Mouse (Mus musculus): Measurements from ENCODE around the gene Rpl23. TPM values are rescaled to one million over a fixed set of nuclear protein-coding genes. Genes with fewer than 3 reads are reported as not detected.

Gene Rpl23
- polyA plus RNA-seq, 1 experiment from 2014 or later: 457 TPM

DNA sequence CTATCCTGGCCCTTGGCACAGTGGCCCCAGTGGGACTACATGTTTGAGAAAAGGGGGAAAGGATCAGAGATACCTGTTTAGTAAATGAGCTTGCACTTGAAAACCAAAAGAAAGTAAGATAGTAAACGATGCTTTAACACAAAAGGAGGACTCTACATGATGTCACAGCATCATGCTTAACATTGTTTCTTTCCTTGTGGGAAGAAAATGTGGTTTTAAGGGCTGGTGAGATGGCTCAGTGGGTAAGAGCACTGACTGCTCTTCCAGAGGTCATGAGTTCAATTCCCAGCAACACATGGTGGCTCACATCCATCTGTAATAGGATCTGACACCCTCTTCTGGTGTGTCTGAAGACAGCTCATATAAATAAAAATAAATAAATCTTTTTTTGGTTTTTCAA lies 24.1 kb downstream of the Rpl23 start:
- no peaks in the 10 kb centered on the region for H3K4me1 ChIP-seq
- H3K9me3 ChIP-seq: no peaks in the 10 kb centered on the region
- H3K9ac ChIP-seq: no peak overlapping the region
- H3K27me3 ChIP-seq: no peaks in the 10 kb centered on the region
- no peak overlapping the region for H3K4me2 ChIP-seq
- H3K27ac ChIP-seq: no peak overlapping the region
- ATAC-seq (ENCODE audit: borderline replicate concordance, extremely low read depth, low FRiP score, low TSS enrichment): no peak
- no peak overlapping the region for H3K4me3 ChIP-seq
- WGBS: 93% methylated on average over 1 of the region's 1 CpGs
- H3K36me3 ChIP-seq: peaks cover 60% of the 10 kb centered on the region

GRCm38 (mm10) chr11:97753277-97753676 lies 29.0 kb downstream of the Rpl23 start:
- Histone ChIP-seq H3K4me1 (no peaks in the 10 kb centered on the region), H3K9ac (no peak overlapping the region), H3K27ac (no peak overlapping the region), H3K4me3 (no peak overlapping the region), H3K4me2 (no peak overlapping the region), H3K36me3 (peaks cover 79% of the 10 kb centered on the region), H3K9me3 (no peaks in the 10 kb centered on the region), H3K27me3 (no peaks in the 10 kb centered on the region)
- ATAC-seq (ENCODE audit: borderline replicate concordance, extremely low read depth, low FRiP score, low TSS enrichment): no peak
- 92% methylated on average over 8 of the region's 8 CpGs for WGBS

DNA sequence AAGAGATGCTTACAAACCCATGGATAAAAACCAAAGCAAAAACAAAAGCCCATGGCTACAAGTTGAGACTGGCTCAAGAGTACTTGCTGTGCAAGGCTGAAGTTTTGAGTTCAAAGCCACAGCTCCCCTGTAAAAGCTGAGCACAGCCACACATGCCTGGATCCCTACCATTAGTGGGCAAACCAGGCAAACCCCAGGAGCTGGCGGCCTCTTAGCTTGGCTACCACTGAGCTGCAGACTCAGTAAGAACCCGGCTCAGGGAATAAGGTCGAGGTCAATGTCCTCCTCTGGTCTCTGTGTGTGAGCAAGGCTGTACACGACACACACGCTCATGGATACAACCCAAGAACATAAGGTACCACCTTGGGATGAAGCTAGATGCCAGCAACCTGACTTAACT lies 33.7 kb downstream of the Rpl23 start:
- Histone ChIP-seq H3K4me2 (no peak overlapping the region), H3K4me1 (peaks cover 1% of the 10 kb centered on the region), H3K9me3 (no peaks in the 10 kb centered on the region), H3K27ac (no peak overlapping the region), H3K9ac (no peak overlapping the region), H3K27me3 (no peaks in the 10 kb centered on the region), H3K36me3 (peaks cover 64% of the 10 kb centered on the region), H3K4me3 (no peak overlapping the region)
- ATAC-seq (ENCODE audit: borderline replicate concordance, extremely low read depth, low FRiP score, low TSS enrichment): no peak
- WGBS: 84% methylated on average over 5 of the region's 5 CpGs

DNA sequence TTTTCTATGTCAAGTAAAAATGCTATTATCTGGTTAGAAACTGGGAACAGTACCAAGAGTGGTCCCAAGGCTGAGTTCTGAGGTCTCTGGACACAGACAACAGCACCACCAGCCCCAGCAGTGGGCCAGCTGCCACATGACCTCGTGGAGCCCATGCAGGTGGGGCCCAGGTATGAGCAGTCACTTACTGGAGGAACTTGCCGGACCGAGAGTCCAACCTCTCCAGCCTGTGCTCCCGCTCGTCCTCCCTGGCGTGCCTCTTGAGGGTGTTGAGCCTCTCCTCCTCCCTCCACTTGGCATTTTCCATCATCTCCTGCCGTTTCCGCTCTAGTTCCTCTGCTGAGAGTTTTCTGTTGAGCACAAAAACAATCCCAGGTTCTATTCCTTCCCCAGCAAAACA lies 34.5 kb downstream of the Rpl23 start:
- Histone ChIP-seq H3K4me3 (no peak overlapping the region), H3K9ac (no peak overlapping the region), H3K36me3 (peaks cover 57% of the 10 kb centered on the region), H3K4me2 (no peak overlapping the region), H3K27me3 (no peaks in the 10 kb centered on the region), H3K4me1 (peaks cover 9% of the 10 kb centered on the region), H3K27ac (no peak overlapping the region), H3K9me3 (no peaks in the 10 kb centered on the region)
- WGBS: 82% methylated on average over 8 of the region's 8 CpGs
- no peak for ATAC-seq (ENCODE audit: borderline replicate concordance, extremely low read depth, low FRiP score, low TSS enrichment)

DNA sequence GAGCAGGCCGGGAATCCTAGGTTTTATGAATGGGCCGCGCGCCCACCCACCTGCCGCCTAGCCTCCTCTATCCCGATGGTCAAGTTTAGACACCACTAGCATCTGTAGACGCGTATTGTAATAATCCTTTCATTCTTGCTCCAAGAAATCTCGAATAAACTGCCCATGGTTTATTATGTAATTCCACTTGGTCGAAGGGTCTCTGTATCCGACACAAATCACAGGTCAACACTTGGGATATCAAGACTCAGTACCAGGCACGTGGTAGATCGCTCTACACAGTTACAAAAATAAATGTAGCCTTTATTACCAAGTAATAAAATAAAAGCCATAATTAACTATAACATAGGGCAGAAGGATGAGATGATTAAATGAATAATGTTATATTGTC lies 36.9 kb downstream of the Rpl23 start:
- Histone ChIP-seq H3K9me3 (no peaks in the 10 kb centered on the region), H3K4me3 (peak overlapping the region; percentile 84), H3K27me3 (no peaks in the 10 kb centered on the region), H3K27ac (no peak overlapping the region; the same call in 1 of the 2 replicates), H3K36me3 (peaks cover 38% of the 10 kb centered on the region), H3K4me2 (peak overlapping the region; percentile 54), H3K4me1 (peaks cover 22% of the 10 kb centered on the region), H3K9ac (peak overlapping the region; percentile 92; the same call in 1 of the 2 replicates)
- WGBS: 8% methylated on average over 13 of the region's 13 CpGs
- no peak for ATAC-seq (ENCODE audit: borderline replicate concordance, extremely low read depth, low FRiP score, low TSS enrichment)

DNA sequence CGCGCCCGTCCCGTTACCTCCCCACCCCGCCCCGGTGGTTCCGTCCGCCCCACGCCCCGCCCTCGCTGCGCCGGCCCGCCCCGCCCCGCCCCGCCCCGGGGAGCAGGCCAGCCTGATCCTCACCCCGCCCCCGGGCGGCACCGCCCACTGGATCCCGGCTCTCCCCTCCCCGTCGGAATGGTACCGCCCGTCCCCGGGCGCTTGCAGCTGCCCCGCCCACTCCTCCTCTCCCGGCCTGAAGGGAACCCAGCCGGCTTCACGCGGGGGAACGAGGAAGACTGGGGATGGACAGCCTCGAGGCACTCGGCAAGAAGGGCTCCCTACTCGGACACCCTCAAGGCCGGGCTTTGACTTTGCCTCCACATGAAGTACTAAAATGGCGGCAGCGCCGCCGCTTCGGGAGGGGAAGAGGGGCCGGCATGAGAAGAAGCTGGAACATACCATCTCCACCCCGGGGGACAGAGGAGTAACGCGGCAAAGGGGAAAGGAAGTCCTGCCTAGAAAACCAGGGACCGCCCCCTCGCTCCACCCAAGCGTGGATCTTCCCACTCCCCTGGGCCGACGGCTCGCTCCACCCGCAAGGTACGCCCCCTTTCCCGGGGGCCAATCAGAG lies 37.4 kb downstream of the Rpl23 start:
- Histone ChIP-seq H3K4me3 (peak overlapping the region; percentile 84), H3K27me3 (no peaks in the 10 kb centered on the region), H3K9me3 (no peaks in the 10 kb centered on the region), H3K4me2 (peak overlapping the region; percentile 72), H3K27ac (peak overlapping the region; percentile 96), H3K9ac (peak overlapping the region; percentile 92), H3K36me3 (peaks cover 33% of the 10 kb centered on the region), H3K4me1 (peaks cover 24% of the 10 kb centered on the region)
- 0% methylated on average over 32 of the region's 57 CpGs for WGBS
- peak; percentile 97 for ATAC-seq (ENCODE audit: borderline replicate concordance, extremely low read depth, low FRiP score, low TSS enrichment)

DNA sequence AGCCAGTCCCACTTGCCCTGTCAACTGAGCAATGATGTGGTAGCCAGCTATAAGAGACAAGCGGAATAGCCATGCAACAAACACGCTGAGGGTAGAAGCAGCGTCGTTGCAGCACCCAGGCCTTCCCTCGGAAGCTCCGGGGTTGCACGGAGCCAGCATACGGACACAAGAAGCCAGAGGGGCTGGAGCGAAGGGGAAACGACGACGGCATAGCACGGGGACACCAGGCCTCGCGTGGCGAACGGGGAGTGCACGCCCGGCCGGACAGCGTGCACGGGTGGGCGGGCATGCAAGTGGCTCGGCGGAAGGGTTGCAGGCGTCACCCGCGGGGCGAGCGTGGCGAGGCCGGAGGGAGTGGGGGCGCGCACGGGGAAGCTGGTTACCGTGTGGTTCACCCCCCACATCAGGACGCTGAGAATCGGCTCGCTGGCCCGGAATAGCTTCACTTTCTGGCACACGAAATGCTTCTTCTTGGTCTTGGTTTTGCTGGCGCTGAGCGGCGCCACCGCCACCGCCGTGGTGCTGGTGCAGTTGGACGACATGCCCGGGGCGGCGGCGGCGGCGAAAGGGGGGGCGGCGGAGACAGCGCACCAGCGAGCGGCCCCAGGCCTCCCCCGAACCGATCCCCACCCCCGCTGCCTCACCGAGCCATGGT lies 38.0 kb downstream of the Rpl23 start, which contains the start of gene Pip4k2b:
Gene Pip4k2b (minus strand): TSS at position 642 of the 655 bp plus-strand sequence.
- H3K9ac ChIP-seq: peak within 1 kb of the TSS; percentile 92
- H3K36me3 ChIP-seq: peaks cover 26% of the 10 kb centered on the region
- peak; percentile 37 for ATAC-seq (ENCODE audit: borderline replicate concordance, extremely low read depth, low FRiP score, low TSS enrichment)

DNA sequence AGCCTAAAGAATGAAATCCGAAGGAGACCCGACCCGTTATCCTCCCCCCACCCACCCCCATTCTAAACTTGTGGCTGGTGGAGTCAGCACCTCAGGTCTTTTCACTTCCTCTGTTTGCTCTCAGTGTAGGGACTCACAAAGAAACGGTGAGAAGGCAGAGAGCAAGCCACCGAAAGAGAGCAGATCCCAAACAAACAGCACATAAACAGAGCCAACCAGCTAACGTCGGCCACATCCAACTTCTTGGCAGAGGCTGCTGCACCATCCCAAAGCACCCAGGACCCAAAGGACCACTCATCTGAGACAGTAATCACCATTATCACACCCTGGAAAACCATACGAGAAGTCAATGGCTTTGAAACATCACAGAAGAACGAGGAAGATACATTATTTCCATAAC lies 38.8 kb downstream of the Rpl23 start:
- H3K9me3 ChIP-seq: no peaks in the 10 kb centered on the region
- H3K4me1 ChIP-seq: peaks cover 27% of the 10 kb centered on the region
- ATAC-seq (ENCODE audit: borderline replicate concordance, extremely low read depth, low FRiP score, low TSS enrichment): no peak
- H3K4me2 ChIP-seq: peak overlapping the region; percentile 72
- H3K27me3 ChIP-seq: no peaks in the 10 kb centered on the region
- H3K36me3 ChIP-seq: peaks cover 20% of the 10 kb centered on the region
- H3K9ac ChIP-seq: peak overlapping the region; percentile 76
- 14% methylated on average over 9 of the region's 9 CpGs for WGBS
- H3K27ac ChIP-seq: 0 out of 2 replicates have a peak overlapping the region, but pooled peaks have one; percentile 14
- H3K4me3 ChIP-seq: peak overlapping the region; percentile 84

More for the DNA sequence above, 38.0 kb downstream of the Rpl23 start, which contains the start of gene Pip4k2b:
- no peaks in the 10 kb centered on the region for H3K9me3 ChIP-seq
- peak within 1 kb of the TSS; percentile 96 for H3K27ac ChIP-seq
- WGBS: under 1% methylated on average over 49 of the region's 63 CpGs
- H3K4me2 ChIP-seq: peak within 1 kb of the TSS; percentile 72
- peak within 1 kb of the TSS; percentile 84 for H3K4me3 ChIP-seq
- peaks cover 27% of the 10 kb centered on the region for H3K4me1 ChIP-seq
- no peaks in the 10 kb centered on the region for H3K27me3 ChIP-seq

DNA sequence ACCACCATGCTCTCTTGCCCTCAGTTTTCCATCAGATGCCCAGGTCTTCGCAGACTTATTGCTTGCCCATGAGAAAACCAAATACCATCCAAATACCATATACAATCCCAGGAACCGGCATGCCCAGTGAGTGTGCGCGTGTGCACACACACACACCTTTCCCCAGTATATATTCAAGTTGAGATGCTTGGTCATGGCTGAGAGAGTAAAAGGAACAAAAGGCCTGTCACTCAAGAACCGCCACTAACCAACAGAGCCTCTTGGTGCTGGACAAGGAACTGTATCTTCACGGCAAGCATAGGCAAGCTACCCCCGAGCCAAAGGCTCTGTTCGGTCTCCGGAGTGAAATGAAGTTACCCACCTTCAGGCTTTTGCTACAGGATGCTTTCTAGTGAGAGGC lies 39.6 kb downstream of the Rpl23 start:
- Histone ChIP-seq H3K9me3 (no peaks in the 10 kb centered on the region), H3K36me3 (peaks cover 12% of the 10 kb centered on the region), H3K4me2 (peak overlapping the region; percentile 72), H3K27ac (no peak overlapping the region), H3K9ac (no peak overlapping the region), H3K4me1 (peaks cover 29% of the 10 kb centered on the region), H3K4me3 (peak overlapping the region; percentile 84), H3K27me3 (no peaks in the 10 kb centered on the region)
- WGBS: 79% methylated on average over 9 of the region's 9 CpGs
- no peak for ATAC-seq (ENCODE audit: borderline replicate concordance, extremely low read depth, low FRiP score, low TSS enrichment)

DNA sequence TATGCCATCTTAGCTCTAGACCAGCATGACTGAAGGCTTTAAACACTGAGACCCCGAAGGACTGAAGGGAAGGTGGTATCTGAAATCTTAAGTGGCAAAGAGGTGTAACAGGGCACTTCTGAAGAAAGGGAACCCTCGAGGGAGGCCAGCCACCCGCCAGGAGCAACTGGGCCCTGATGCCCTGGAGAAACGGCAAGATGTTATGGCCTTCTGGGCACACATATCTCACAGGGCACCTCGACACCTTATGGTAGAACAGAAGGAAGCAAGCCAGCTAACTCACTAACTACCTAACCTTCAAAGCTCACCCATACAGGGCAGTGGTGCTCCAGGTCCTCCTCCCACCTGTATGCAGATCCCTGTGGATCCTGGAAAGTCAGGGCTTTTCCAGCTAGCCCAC lies 40.1 kb downstream of the Rpl23 start:
- Histone ChIP-seq H3K4me3 (no peak overlapping the region), H3K36me3 (peaks cover 11% of the 10 kb centered on the region), H3K27ac (no peak overlapping the region), H3K9me3 (no peaks in the 10 kb centered on the region), H3K9ac (no peak overlapping the region), H3K4me1 (peaks cover 29% of the 10 kb centered on the region), H3K27me3 (no peaks in the 10 kb centered on the region), H3K4me2 (no peak overlapping the region)
- WGBS: 89% methylated on average over 5 of the region's 5 CpGs
- no peak for ATAC-seq (ENCODE audit: borderline replicate concordance, extremely low read depth, low FRiP score, low TSS enrichment)

GRCm38 (mm10) chr11:97740190-97740589 lies 42.0 kb downstream of the Rpl23 start:
- 44% methylated on average over 7 of the region's 7 CpGs for WGBS
- no peak for ATAC-seq (ENCODE audit: borderline replicate concordance, extremely low read depth, low FRiP score, low TSS enrichment)
- H3K9ac ChIP-seq: no peak overlapping the region
- no peak overlapping the region for H3K4me2 ChIP-seq
- H3K27ac ChIP-seq: peak overlapping the region; percentile 59
- H3K4me3 ChIP-seq: no peak overlapping the region
- no peaks in the 10 kb centered on the region for H3K9me3 ChIP-seq
- H3K36me3 ChIP-seq: no peaks in the 10 kb centered on the region
- no peaks in the 10 kb centered on the region for H3K27me3 ChIP-seq
- H3K4me1 ChIP-seq: peaks cover 29% of the 10 kb centered on the region

DNA sequence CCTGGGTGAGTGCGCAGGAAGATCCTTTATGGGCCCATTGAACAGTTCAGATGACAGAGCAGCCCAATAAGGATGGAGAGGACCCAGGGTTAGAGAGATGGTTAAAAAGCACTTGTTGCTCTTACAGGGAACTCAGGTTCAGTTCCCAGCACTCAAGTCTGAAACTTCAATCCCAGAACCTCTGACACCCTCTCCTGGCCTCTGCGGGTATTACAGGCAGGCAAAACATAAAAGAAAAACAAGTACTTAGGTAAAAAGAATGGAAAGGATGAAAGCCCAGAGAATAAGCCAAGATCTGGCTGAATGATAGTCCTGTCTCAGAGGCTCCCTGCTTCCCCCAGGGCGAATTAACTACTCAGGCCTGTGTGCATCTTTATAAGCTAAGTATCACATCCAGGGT lies 43.1 kb downstream of the Rpl23 start:
- H3K4me3 ChIP-seq: no peak overlapping the region
- 88% methylated on average over 3 of the region's 3 CpGs for WGBS

More for the DNA sequence above, 43.1 kb downstream of the Rpl23 start:
- Histone ChIP-seq H3K4me1 (peaks cover 29% of the 10 kb centered on the region), H3K9me3 (no peaks in the 10 kb centered on the region), H3K27me3 (no peaks in the 10 kb centered on the region), H3K9ac (no peak overlapping the region), H3K36me3 (no peaks in the 10 kb centered on the region), H3K4me2 (no peak overlapping the region), H3K27ac (no peak overlapping the region)
- no peak for ATAC-seq (ENCODE audit: borderline replicate concordance, extremely low read depth, low FRiP score, low TSS enrichment)
